Mouse (Mus musculus) hematopoietic stem cell, adult 5-6 weeks (primary cell): ENCODE measurements around the gene Btbd19. TPM values are rescaled to one million over a fixed set of nuclear protein-coding genes. Genes with fewer than 3 reads are reported as not detected.

Source experiments
- ATAC-seq, 2 experiments: fragments of 125-278 bp in 1 of 2; replicated peaks in 1 of 2; 2 replicates each; pipeline ENCODE4 v1.8.0; 2016 to 2017; ENCODE audit warnings: inconsistent platforms in 2 of 2, mild to moderate bottlenecking in 2 of 2, moderate number of reproducible peaks in 2 of 2, low read depth in 1 of 2, moderate TSS enrichment in 1 of 2; ENCODE audit not compliant: low FRiP score in 2 of 2, poor library complexity in 2 of 2, severe bottlenecking in 2 of 2, insufficient read depth in 1 of 2, low TSS enrichment in 1 of 2
- total RNA-seq: library from RNA; stranded (forward); fragments of 172-1452, 232-1000 nt; gene quantifications from 2 replicates; pipeline ENCODE4 v1.2.3, GENCODE M21; 2017

Btbd19 gene
- 8.4 and 13.3 TPM in 2 replicates for total RNA-seq

GRCm38 (mm10) chr4:117125348-117125909 lies at the start of gene Btbd19:
Gene Btbd19, minus strand, starts transcription at chr4:117125725.
- no peak for ATAC-seq

- ATAC-seq = no peak
These were observed 44.4 kb upstream of the Btbd19 start for GRCm38 (mm10) chr4:117169936-117170335.

GRCm38 (mm10) chr4:117161183-117161582 lies 35.7 kb upstream of the Btbd19 start:
- ATAC-seq = no peak

GRCm38 (mm10) chr4:117159666-117160065 lies 34.1 kb upstream of the Btbd19 start:
- ATAC-seq = no peak

DNA sequence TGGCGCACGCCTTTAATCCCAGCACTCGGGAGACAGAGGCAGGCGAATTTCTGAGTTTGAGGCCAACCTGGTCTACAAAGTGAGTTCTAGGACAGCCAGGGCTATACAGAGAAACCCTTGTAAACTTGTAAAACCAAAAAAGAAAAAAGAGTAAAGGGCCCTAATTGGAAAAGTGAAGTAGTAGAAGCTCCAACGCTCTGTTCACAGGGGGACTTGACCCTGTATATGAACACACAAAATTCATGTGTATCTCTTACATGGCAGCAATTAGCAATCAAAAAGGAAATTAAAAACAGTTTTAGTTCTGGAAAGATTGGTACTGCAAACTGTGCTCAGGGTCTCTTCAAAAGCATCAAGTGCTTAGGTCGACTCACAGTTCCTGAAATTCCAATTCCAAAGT lies 30.8 kb upstream of the Btbd19 start:
- ATAC-seq = no peak

DNA sequence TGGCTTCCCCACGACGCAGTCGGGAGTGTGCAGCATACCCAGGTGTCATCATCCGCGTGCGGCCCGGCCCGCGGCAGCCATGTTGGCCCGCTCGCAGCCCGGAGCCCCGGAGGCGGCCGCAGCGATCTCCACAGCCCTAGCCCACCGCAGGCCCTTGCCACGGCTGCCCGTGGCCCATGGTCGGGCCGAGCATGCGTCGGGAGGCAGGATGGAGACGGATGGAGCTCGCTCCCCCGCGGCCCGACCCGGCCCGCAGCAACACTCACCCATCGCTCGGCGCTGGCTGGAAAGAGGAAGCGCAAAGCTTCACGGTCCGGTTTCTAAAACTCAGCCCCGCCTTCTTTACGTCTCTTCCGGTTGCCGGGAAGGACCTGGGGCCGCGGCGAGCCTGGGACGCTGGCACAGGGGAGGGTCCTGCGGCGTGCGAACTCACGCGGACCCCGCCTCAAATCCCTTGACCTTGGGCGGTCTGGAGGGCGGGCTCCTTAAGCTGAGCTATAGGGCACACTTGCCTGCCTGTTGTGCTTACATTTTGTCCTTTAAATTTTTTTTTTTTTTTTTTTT lies 30.3 kb upstream of the Btbd19 start, which contains the start of gene Rps8:
Gene Rps8 (minus strand): TSS at position 452 of the 564 bp plus-strand sequence.
- ATAC-seq = peak; percentile 82 to 95

- ATAC-seq = no peak
These were observed 29.7 kb upstream of the Btbd19 start for GRCm38 (mm10) chr4:117155020-117155791.

- no peak for ATAC-seq
These were observed 27.2 kb upstream of the Btbd19 start for GRCm38 (mm10) chr4:117152714-117153113.

DNA sequence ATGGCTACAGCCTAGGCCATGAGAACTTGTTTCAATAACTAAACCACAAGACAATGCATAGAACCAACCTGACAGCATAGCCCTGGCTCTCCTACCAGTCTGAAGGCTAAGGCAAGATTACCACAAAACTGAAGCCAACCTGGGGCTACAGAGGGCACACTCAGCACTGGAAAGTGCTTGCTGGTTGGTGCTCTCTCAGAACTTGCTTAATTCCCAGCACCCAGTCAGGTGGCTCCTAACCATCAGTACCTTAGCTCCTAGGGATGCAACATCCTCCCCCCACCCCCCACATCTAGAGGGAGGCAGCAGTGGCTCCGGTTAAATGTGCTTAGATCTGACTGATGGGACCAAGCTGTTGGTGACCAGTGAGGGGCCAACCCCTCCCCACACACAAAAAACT lies 25.9 kb upstream of the Btbd19 start:
- no peak for ATAC-seq

DNA sequence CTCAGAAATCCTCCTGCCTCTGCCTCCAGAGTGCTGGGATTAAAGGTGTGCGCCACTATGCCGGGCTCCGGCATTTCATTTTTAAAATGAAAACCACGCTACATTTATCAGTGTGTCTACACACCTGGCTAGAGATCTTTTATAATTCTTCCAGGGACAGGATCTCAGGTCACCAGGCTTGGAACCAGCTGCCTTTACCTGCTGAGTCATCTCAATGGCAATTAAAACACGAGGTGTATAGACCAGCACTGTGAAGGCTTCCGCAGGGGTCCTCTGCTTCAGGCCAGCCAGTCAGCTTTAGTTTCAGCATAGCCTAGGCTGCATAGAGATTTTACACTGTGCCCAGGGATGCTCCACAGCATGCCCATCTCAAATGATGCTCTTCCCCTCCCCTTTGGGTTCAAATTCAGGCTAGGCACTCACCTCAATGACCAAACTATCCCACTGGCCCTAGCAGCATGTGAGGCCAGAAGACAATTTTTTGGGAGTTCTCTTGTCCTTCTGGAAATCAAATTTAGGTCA lies 24.7 kb upstream of the Btbd19 start:
- no peak for ATAC-seq

- no peak for ATAC-seq
These were observed 24.0 kb upstream of the Btbd19 start for GRCm38 (mm10) chr4:117149291-117150211.

DNA sequence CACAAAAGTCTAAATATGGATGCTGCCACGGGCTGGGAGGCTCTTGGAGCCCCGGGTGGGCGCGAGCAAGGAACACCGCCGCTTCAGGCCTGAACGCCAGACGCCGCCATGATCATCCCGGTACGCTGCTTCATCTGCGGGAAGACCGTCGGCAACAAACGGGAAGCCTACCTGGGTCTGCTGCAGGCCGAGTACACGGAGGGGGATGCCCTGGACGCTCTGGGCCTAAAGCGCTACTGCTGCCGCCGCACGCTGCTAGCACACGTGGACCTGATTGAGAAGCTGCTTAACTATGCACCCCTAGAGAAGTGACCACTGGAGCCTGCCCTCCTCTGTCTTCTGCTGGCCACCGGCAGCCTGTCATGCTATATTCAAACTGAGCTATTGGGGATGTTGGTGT lies 23.3 kb upstream of the Btbd19 start:
- no peak for ATAC-seq

- no peak for ATAC-seq
These were observed 22.7 kb upstream of the Btbd19 start for GRCm38 (mm10) chr4:117148047-117148713.

DNA sequence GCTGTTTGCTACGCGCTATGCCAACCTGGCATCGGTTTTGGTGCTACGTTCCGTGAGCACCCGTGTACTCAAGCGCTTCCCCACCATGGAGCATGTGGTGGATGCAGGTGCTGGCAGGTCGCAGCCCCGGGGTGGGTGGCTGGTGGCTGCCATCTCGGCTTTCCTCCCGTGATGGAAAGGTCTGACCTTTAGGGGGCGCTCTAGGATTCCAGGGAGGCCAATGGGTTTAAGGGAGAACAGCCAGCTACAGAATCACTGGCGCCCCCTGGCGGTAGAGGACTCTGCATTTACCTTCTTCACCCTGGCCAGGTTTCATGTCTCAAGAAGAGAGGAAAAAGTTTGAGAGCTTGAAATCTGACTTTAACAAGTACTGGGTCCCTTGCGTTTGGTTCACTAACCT lies 20.7 kb upstream of the Btbd19 start:
- ATAC-seq = peak; percentile 74

DNA sequence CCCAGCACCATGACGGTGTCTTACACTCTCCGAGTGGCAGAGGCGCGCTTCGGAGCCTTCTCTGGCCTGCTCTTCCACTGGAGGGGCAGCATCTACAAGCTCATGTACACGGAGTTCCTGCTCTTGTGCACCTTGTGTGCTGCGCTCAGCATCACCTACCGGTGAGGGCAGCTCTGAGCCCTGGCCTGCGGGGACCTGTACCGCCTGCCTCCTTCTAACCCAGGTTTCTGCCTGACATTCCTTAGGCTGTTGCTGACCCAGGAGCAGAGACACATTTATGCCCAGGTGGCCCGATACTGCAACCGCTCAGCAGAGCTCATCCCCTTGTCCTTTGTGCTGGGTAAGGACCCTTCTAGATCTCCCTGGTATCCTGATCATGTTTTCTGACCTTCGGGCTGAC lies 19.7 kb upstream of the Btbd19 start:
- ATAC-seq = no peak

- ATAC-seq = no peak
These were observed 17.5 kb upstream of the Btbd19 start for GRCm38 (mm10) chr4:117143023-117143422.

- ATAC-seq = no peak
These were observed 15.1 kb upstream of the Btbd19 start for GRCm38 (mm10) chr4:117140613-117141012.
